Mouse (Mus musculus): Measurements from ENCODE around the gene Ttc34. TPM values are rescaled to one million over a fixed set of nuclear protein-coding genes. Genes with fewer than 3 reads are reported as not detected.

The Ttc34 gene
- total RNA-seq, 1 experiment from 2014 or later: not detected

- ATAC-seq (replicated peaks; ENCODE audit: low read depth, poor library complexity, severe bottlenecking): no peak
Observed at GRCm38 (mm10) chr4:154887593-154888250, 50.5 kb downstream of the Ttc34 start.

- ATAC-seq (replicated peaks; ENCODE audit: low read depth, poor library complexity, severe bottlenecking): no peak
Observed at GRCm38 (mm10) chr4:154890887-154891286, 53.6 kb downstream of the Ttc34 start.

- no peak for ATAC-seq (replicated peaks; ENCODE audit: low read depth, poor library complexity, severe bottlenecking)
Observed at GRCm38 (mm10) chr4:154895549-154895948, 58.3 kb downstream of the Ttc34 start.

- ATAC-seq (replicated peaks; ENCODE audit: low read depth, poor library complexity, severe bottlenecking): no peak
Observed at GRCm38 (mm10) chr4:154897676-154898465, 60.6 kb downstream of the Ttc34 start.

GRCm38 (mm10) chr4:154898506-154899446 lies 61.5 kb downstream of the Ttc34 start, which contains the start of gene Fam213b:
Gene Fam213b, minus strand, starts transcription at chr4:154899135.
- peak; percentile 96 for ATAC-seq (replicated peaks; ENCODE audit: low read depth, poor library complexity, severe bottlenecking)

GRCm38 (mm10) chr4:154902371-154902770 lies 65.1 kb downstream of the Ttc34 start:
- no peak for ATAC-seq (replicated peaks; ENCODE audit: low read depth, poor library complexity, severe bottlenecking)

GRCm38 (mm10) chr4:154904185-154905071 lies 67.2 kb downstream of the Ttc34 start:
- peak; percentile 90 for ATAC-seq (replicated peaks; ENCODE audit: low read depth, poor library complexity, severe bottlenecking)

- peak; percentile 50 for ATAC-seq (replicated peaks; ENCODE audit: low read depth, poor library complexity, severe bottlenecking)
Observed at GRCm38 (mm10) chr4:154907833-154908232, 70.6 kb downstream of the Ttc34 start.

- ATAC-seq (replicated peaks; ENCODE audit: low read depth, poor library complexity, severe bottlenecking): no peak
Observed at GRCm38 (mm10) chr4:154908490-154908889, 71.2 kb downstream of the Ttc34 start.

- peak; percentile 76 for ATAC-seq (replicated peaks; ENCODE audit: low read depth, poor library complexity, severe bottlenecking)
Observed at GRCm38 (mm10) chr4:154910606-154911522, 73.6 kb downstream of the Ttc34 start.

- ATAC-seq (replicated peaks; ENCODE audit: low read depth, poor library complexity, severe bottlenecking): 0 out of 2 replicates have a peak, but pooled peaks have one; percentile 15
Observed at GRCm38 (mm10) chr4:154911644-154912043, 74.4 kb downstream of the Ttc34 start.

GRCm38 (mm10) chr4:154913845-154914244 lies 76.6 kb downstream of the Ttc34 start:
- no peak for ATAC-seq (replicated peaks; ENCODE audit: low read depth, poor library complexity, severe bottlenecking)

- ATAC-seq (replicated peaks; ENCODE audit: low read depth, poor library complexity, severe bottlenecking): no peak
Observed at GRCm38 (mm10) chr4:154914252-154914651, 77.0 kb downstream of the Ttc34 start.

- no peak for ATAC-seq (replicated peaks; ENCODE audit: low read depth, poor library complexity, severe bottlenecking)
Observed at GRCm38 (mm10) chr4:154914707-154915106, 77.4 kb downstream of the Ttc34 start.

GRCm38 (mm10) chr4:154915286-154915685 lies 78.0 kb downstream of the Ttc34 start:
- ATAC-seq (replicated peaks; ENCODE audit: low read depth, poor library complexity, severe bottlenecking): peak; percentile 41

- ATAC-seq (replicated peaks; ENCODE audit: low read depth, poor library complexity, severe bottlenecking): no peak
Observed at GRCm38 (mm10) chr4:154916662-154917061, 79.4 kb downstream of the Ttc34 start.
